Mouse (Mus musculus) forebrain, embryonic 16.5 days (tissue): ENCODE data around the gene Prdx2. TPM values are rescaled to one million over a fixed set of nuclear protein-coding genes. Genes with fewer than 3 reads are reported as not detected.
A peak's percentile ranks its signal among the peaks of the same experiment; 100 is the strongest.

ENCODE experiments used
- ATAC-seq: fragments of 200-750 bp; cut with Nextera tagmentation; 2 replicates; pipeline ENCODE4 v1.8.0; 2017; ENCODE audit warnings: mild to moderate bottlenecking, moderate library complexity
- H3K27ac ChIP-seq: fragments of 300-500 bp; sonication (generic); 2 replicates; pipeline ENCODE4 v1.5.1; 2014; ENCODE audit warnings: low read length, control low read depth
- H3K27me3 ChIP-seq: fragments of 300-500 bp; sonication (generic); replicated peaks from 2 replicates; pipeline ENCODE4 v1.6.1; 2014; ENCODE audit warnings: low read length; ENCODE audit not compliant: control insufficient read depth, insufficient read depth
- H3K36me3 ChIP-seq: fragments of 300-500 bp; sonication (generic); 2 replicates; pipeline ENCODE4 v1.6.1; 2014; ENCODE audit not compliant: control insufficient read depth, insufficient read depth
- H3K4me1 ChIP-seq: fragments of 300-500 bp; sonication (generic); replicated peaks from 2 replicates; pipeline ENCODE4 v1.6.1; 2014; ENCODE audit warnings: low read length; ENCODE audit not compliant: control insufficient read depth, insufficient read depth
- H3K4me2 ChIP-seq: fragments of 300-500 bp; sonication (generic); 2 replicates; pipeline ENCODE4 v1.6.1; 2014; ENCODE audit warnings: mild to moderate bottlenecking, low read length, control low read depth
- H3K4me3 ChIP-seq: fragments of 300-500 bp; sonication (generic); replicated peaks from 2 replicates; pipeline ENCODE4 v1.5.1; 2014; ENCODE audit warnings: mild to moderate bottlenecking, low read length, control low read depth
- H3K9ac ChIP-seq: fragments of 300-500 bp; sonication (generic); replicated peaks from 2 replicates; pipeline ENCODE4 v1.6.1; 2014; ENCODE audit warnings: low read depth, low read length, control low read depth
- H3K9me3 ChIP-seq: fragments of 300-500 bp; sonication (generic); 2 replicates; pipeline ENCODE4 v1.6.1; 2016; ENCODE audit warnings: low read length; ENCODE audit not compliant: control insufficient read depth
- WGBS: fragments of 180-500 bp; shearing (Covaris S2); extraction: QIAGEN DNeasy Blood & Tissue Kit; methylation state at CpG from one replicate; pipeline ENCODE4 v1.1.7; 2014; 5-methylcytosine and 5-hydroxymethylcytosine counted together
- microRNA-seq: library from miRNA; unstranded; fragments of <30 nt; microRNA quantifications from one replicate; pipeline ENCODE4, GENCODE M21; 2017
- polyA plus RNA-seq: library from polyadenylated mRNA; unstranded; fragments of >200 nt; fragmentation: Nextera tagmentation; extraction: Ambion mirVana; gene quantifications from 2 replicates; pipeline ENCODE4 v1.2.1, GENCODE M21; 2015

Prdx2 gene
- polyA plus RNA-seq, 1 experiment from 2014 or later, result 1,394 TPM

GRCm38 (mm10) chr8:85013230-85013840, 43.9 kb downstream of the Prdx2 start:
- Histone ChIP-seq H3K4me2 (peak overlapping the region; percentile 63), H3K4me1 (peaks cover 5% of the 10 kb centered on the region), H3K4me3 (peak overlapping the region; percentile 37), H3K9ac (peak overlapping the region; percentile 64), H3K9me3 (no peaks in the 10 kb centered on the region), H3K36me3 (peaks cover 7% of the 10 kb centered on the region), H3K27ac (no peak overlapping the region), H3K27me3 (peaks cover 20% of the 10 kb centered on the region)
- peak; percentile 81 for ATAC-seq
- WGBS, result 3% methylated on average over 25 of the region's 26 CpGs

- Histone ChIP-seq H3K9me3 (no peaks in the 10 kb centered on the region), H3K4me2 (peak within 1 kb of the TSS; percentile 63), H3K36me3 (peaks cover 17% of the 10 kb centered on the region), H3K27ac (no peak within 1 kb of the TSS), H3K9ac (peak within 1 kb of the TSS; percentile 64), H3K4me1 (peaks cover 5% of the 10 kb centered on the region), H3K27me3 (peaks cover 15% of the 10 kb centered on the region), H3K4me3 (peak within 1 kb of the TSS; percentile 37)
- WGBS, result 70% methylated on average over 2 of the region's 2 CpGs
- no peak for ATAC-seq
These were observed 45.0 kb downstream of the Prdx2 start, which contains the start of gene Best2 for GRCm38 (mm10) chr8:85014431-85014830. Gene Best2 (minus strand): TSS chr8:85014531.

DNA sequence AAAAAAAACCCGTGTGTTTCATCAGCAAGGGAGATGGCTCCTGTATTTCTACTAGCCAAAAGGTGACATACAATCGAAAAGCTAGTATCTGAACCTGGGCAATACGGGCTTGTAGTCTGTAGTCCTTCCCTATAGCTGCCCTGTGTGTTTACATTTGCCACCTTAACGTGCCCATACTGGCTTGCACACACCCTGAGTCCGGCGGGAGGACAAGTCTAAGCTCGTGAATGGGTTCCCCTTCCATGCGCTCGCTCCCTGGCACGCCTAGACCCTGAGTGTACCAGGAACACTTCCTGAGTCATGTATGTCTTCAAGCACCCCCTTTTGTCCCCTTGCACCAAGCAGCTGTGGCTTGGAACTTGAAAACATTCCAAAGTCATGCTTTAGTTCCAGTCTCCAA, 47.3 kb downstream of the Prdx2 start:
- Histone ChIP-seq H3K27ac (no peak overlapping the region), H3K36me3 (peaks cover 17% of the 10 kb centered on the region), H3K27me3 (peaks cover 6% of the 10 kb centered on the region; the same call in 1 of the 2 replicates), H3K9me3 (no peaks in the 10 kb centered on the region), H3K4me1 (peaks cover 5% of the 10 kb centered on the region), H3K4me3 (no peak overlapping the region), H3K4me2 (no peak overlapping the region), H3K9ac (no peak overlapping the region)
- no peak for ATAC-seq
- 60% methylated on average over 10 of the region's 10 CpGs for WGBS

DNA sequence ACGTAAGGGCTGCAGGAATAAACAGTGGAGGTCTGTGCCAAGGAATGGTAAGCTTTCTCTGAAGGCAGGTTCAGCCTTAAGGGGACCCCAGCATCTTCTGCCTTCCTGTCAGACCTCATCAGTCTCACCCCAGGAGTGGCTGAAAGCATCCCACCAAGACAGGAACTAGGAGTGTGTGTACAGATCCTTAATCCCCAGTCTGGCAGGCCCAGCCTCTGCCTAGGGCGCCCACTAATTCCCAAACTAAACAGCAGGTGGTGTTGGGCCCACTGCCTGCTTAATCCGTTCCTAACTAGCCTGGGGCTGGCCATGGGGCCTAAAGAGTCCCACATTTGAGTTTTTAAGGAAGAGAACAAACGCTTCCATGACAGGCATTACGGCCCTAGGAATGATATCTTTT, 47.8 kb downstream of the Prdx2 start:
- peaks cover 19% of the 10 kb centered on the region for H3K36me3 ChIP-seq
- peaks cover 6% of the 10 kb centered on the region; the same call in 1 of the 2 replicates for H3K27me3 ChIP-seq
- H3K9ac ChIP-seq, result no peak overlapping the region
- 23% methylated on average over 5 of the region's 5 CpGs for WGBS
- no peak for ATAC-seq
- H3K4me2 ChIP-seq, result no peak overlapping the region
- no peak overlapping the region for H3K27ac ChIP-seq
- H3K4me3 ChIP-seq, result no peak overlapping the region
- H3K4me1 ChIP-seq, result peaks cover 5% of the 10 kb centered on the region
- H3K9me3 ChIP-seq, result no peaks in the 10 kb centered on the region

GRCm38 (mm10) chr8:85021514-85022055, 52.2 kb downstream of the Prdx2 start:
- peaks cover 23% of the 10 kb centered on the region for H3K4me1 ChIP-seq
- no peaks in the 10 kb centered on the region for H3K9me3 ChIP-seq
- no peak overlapping the region for H3K4me3 ChIP-seq
- no peaks in the 10 kb centered on the region for H3K27me3 ChIP-seq
- no peak for ATAC-seq
- peaks cover 19% of the 10 kb centered on the region for H3K36me3 ChIP-seq
- no peak overlapping the region for H3K4me2 ChIP-seq
- no peak overlapping the region for H3K9ac ChIP-seq
- no peak overlapping the region for H3K27ac ChIP-seq
- WGBS, result 95% methylated on average over 3 of the region's 3 CpGs

DNA sequence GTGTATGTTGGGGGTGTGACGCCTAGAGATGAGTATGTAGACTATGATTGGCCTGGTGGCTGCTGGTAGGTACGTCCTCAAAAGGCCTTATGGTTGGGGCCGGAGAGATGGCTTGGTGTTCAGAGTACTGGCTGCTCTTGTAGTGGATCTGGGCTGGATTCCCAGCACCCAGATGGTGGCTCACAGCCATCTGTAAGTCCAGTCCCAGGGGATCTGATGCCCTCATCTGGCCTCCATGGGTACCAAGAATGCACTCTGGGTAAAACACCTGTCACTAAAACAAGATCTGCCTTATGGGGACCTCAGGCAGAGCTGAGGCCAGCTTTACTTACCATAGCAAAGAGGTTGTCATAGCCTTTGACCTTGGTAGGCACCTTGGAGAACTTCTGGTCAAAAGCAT, 54.5 kb downstream of the Prdx2 start:
- H3K9ac ChIP-seq, result no peak overlapping the region
- no peak overlapping the region for H3K27ac ChIP-seq
- H3K4me1 ChIP-seq, result peaks cover 35% of the 10 kb centered on the region
- ATAC-seq, result no peak
- H3K36me3 ChIP-seq, result peaks cover 7% of the 10 kb centered on the region
- H3K4me3 ChIP-seq, result peak overlapping the region; percentile 81; the same call in 1 of the 2 replicates
- H3K27me3 ChIP-seq, result no peaks in the 10 kb centered on the region
- no peak overlapping the region for H3K4me2 ChIP-seq
- no peaks in the 10 kb centered on the region for H3K9me3 ChIP-seq
- 97% methylated on average over 3 of the region's 3 CpGs for WGBS

Small RNA genes within 50 kb of the gene (microRNA-seq; reads per million reads assigned to microRNA genes)
- gene Gm24197, result not detected

Other genes with a start within 250 kb of the Prdx2 start
- gene G430095P16Rik, start 246.6 kb upstream of the Prdx2 start, polyA plus RNA-seq, result 2.0 and 2.2 TPM in 2 replicates
- 440 and 546 TPM in 2 replicates for gene Nfix, start 169.2 kb upstream of the Prdx2 start, polyA plus RNA-seq
- gene Dand5, start 146.8 kb upstream of the Prdx2 start, polyA plus RNA-seq, result 8.2 and 8.7 TPM in 2 replicates
- gene Gadd45gip1, start 138.1 kb upstream of the Prdx2 start, polyA plus RNA-seq, result 31.3 and 34.3 TPM in 2 replicates
- gene Rad23a, start 128.9 kb upstream of the Prdx2 start, polyA plus RNA-seq, result 84.8 and 86.5 TPM in 2 replicates
- gene Calr, start 122.7 kb upstream of the Prdx2 start, polyA plus RNA-seq, result 610 and 631 TPM in 2 replicates
- 126 TPM in 2 replicates for gene Farsa, start 112.6 kb upstream of the Prdx2 start, polyA plus RNA-seq
- gene Syce2, start 97.5 kb upstream of the Prdx2 start, polyA plus RNA-seq, result 51.0 and 54.3 TPM in 2 replicates
- gene Gcdh, start 75.7 kb upstream of the Prdx2 start, polyA plus RNA-seq, result 35.5 and 39.1 TPM in 2 replicates
- 0.73 and 0.85 TPM in 2 replicates for gene Klf1, start 67.7 kb upstream of the Prdx2 start, polyA plus RNA-seq
- gene Dnase2a, start 61.0 kb upstream of the Prdx2 start, polyA plus RNA-seq, result 5.4 and 5.5 TPM in 2 replicates
- 52.4 and 65.8 TPM in 2 replicates for gene Mast1, start 32.2 kb upstream of the Prdx2 start, polyA plus RNA-seq
- gene Rtbdn, start 22.6 kb upstream of the Prdx2 start, polyA plus RNA-seq, result 2.2 and 2.4 TPM in 2 replicates
- not detected in 2 replicates for gene Gm49661, start 154 bp upstream of the Prdx2 start, polyA plus RNA-seq
- gene Rnaseh2a, start 180 bp downstream of the Prdx2 start, polyA plus RNA-seq, result 79.9 and 85.8 TPM in 2 replicates
- gene Junb, start 9.1 kb downstream of the Prdx2 start, polyA plus RNA-seq, result 7.6 and 8.2 TPM in 2 replicates
- 31.3 and 39.8 TPM in 2 replicates for gene Hook2, start 21.0 kb downstream of the Prdx2 start, polyA plus RNA-seq
- not detected in 2 replicates for gene Best2, start 44.9 kb downstream of the Prdx2 start, polyA plus RNA-seq
- 144 and 153 TPM in 2 replicates for gene Asna1, start 55.7 kb downstream of the Prdx2 start, polyA plus RNA-seq
- gene Trir, start 57.2 kb downstream of the Prdx2 start, polyA plus RNA-seq, result 108 and 110 TPM in 2 replicates
- gene Tnpo2, start 67.3 kb downstream of the Prdx2 start, polyA plus RNA-seq, result 72.8 and 83.4 TPM in 2 replicates
- 61.7 and 78.3 TPM in 2 replicates for gene Fbxw9, start 90.5 kb downstream of the Prdx2 start, polyA plus RNA-seq
- 0.84 TPM in 1 of 2 replicates, not detected in the other for gene Gm5741, start 98.4 kb downstream of the Prdx2 start, polyA plus RNA-seq
- 87.2 and 98.7 TPM in 2 replicates for gene Dhps, start 102.2 kb downstream of the Prdx2 start, polyA plus RNA-seq
- 129 and 133 TPM in 2 replicates for gene Wdr83os, start 111.2 kb downstream of the Prdx2 start, polyA plus RNA-seq
- gene Wdr83, start 111.7 kb downstream of the Prdx2 start, polyA plus RNA-seq, result 53.1 and 61.1 TPM in 2 replicates
- 15.6 and 17.7 TPM in 2 replicates for gene Man2b1, start 113.7 kb downstream of the Prdx2 start, polyA plus RNA-seq
- 3.4 and 3.8 TPM in 2 replicates for gene Zfp791, start 153.5 kb downstream of the Prdx2 start, polyA plus RNA-seq
- not detected in 2 replicates for gene Cks1brt, start 182.3 kb downstream of the Prdx2 start, polyA plus RNA-seq